Mouse (Mus musculus) ES-E14 (cell line): ENCODE measurements around the gene C1ra.
"Not testable (repeated sequence)": the region's sequence is repeated elsewhere in the genome, so short reads cannot be mapped to it uniquely, and the experiment has no call there.

Experiments
- CHD2 ChIP-seq: IDR thresholded peaks from 2 replicates; pipeline ENCODE4 v1.6.1; 2014; ENCODE audit warnings: mild to moderate bottlenecking, low read depth, low read length, inconsistent platforms
- HCFC1 ChIP-seq: IDR thresholded peaks from 2 replicates; pipeline ENCODE4 v1.6.1; 2012; ENCODE audit warnings: low read length, inconsistent platforms, borderline replicate concordance; ENCODE audit not compliant: insufficient read depth
- MAFK ChIP-seq: IDR thresholded peaks from 2 replicates; pipeline ENCODE4 v1.6.1; 2014; ENCODE audit warnings: mild to moderate bottlenecking, low read depth, low read length, inconsistent platforms; ENCODE audit not compliant: insufficient read depth
- ZC3H11A ChIP-seq: IDR thresholded peaks from 2 replicates; pipeline ENCODE4 v1.6.1; 2012; ENCODE audit warnings: low read depth, mild to moderate bottlenecking, inconsistent platforms, low read length, borderline replicate concordance
- ZNF384 ChIP-seq: IDR thresholded peaks from 2 replicates; pipeline ENCODE4 v1.6.1; 2012; ENCODE audit warnings: low read depth, low read length, inconsistent platforms

DNA sequence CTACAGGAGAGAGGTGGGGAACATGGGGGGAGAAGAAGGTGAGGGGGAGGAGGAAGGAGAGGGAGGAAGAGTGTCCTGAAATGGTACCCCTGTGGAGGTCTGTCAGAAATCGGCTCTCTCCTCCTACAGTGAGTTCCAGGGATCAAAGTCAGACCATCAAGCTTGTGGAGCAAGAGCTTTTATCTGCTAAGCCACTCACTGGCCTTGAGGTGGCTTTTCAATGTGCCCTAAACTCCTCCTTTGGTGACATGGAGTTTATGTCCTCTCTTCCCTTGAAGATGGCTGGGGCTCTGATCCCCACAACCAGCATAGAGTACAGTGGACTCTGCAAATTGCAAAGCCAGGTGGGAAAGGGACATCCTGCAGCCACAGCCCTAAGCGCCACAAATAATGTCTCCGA, 35.8 kb downstream of the C1ra start:
- TF ChIP-seq MAFK, CHD2, ZC3H11A, HCFC1, ZNF384: not testable (repeated sequence)
